Mouse (Mus musculus): ENCODE measurements at regions not wholly inside any gene's neighbourhood (a gene's known extent, or its start where the extent isn't known, plus 50 kb on each side); places are given as distances from the start of the nearest gene placed in this dataset.

- Histone ChIP-seq H3K36me3 (ENCODE audit: control insufficient read depth, insufficient read depth, low read length, poor library complexity, severe bottlenecking) (no peaks in the 10 kb centered on the region), H3K27me3 (ENCODE audit: control insufficient read depth, insufficient read depth, low read length, poor library complexity, severe bottlenecking) (no peaks in the 10 kb centered on the region)
Measured at GRCm38 (mm10) chr14:76625589-76626368, 69.1 kb upstream of the Serp2 start.

GRCm38 (mm10) chr14:76624626-76625378 lies 68.1 kb upstream of the Serp2 start:
- no peak for DNase-seq (ENCODE audit: low read depth, low spot score)
- H3K36me3 ChIP-seq (ENCODE audit: control insufficient read depth, insufficient read depth, low read length, poor library complexity, severe bottlenecking): no peaks in the 10 kb centered on the region
- no peaks in the 10 kb centered on the region for H3K27me3 ChIP-seq (ENCODE audit: control insufficient read depth, insufficient read depth, low read length, poor library complexity, severe bottlenecking)

More at GRCm38 (mm10) chr14:76625589-76626368, 69.1 kb upstream of the Serp2 start:
- no peak for DNase-seq (ENCODE audit: low read depth, low spot score)

- DNase-seq (ENCODE audit: low read depth, low spot score): peak; percentile 29
- no peaks in the 10 kb centered on the region for H3K36me3 ChIP-seq (ENCODE audit: control insufficient read depth, insufficient read depth, low read length, poor library complexity, severe bottlenecking)
- H3K27me3 ChIP-seq (ENCODE audit: control insufficient read depth, insufficient read depth, low read length, poor library complexity, severe bottlenecking): no peaks in the 10 kb centered on the region
Measured at GRCm38 (mm10) chr14:76623371-76623988, 66.8 kb upstream of the Serp2 start.

- H3K27me3 ChIP-seq (ENCODE audit: control insufficient read depth, insufficient read depth, low read length, poor library complexity, severe bottlenecking): no peaks in the 10 kb centered on the region
- no peaks in the 10 kb centered on the region for H3K36me3 ChIP-seq (ENCODE audit: control insufficient read depth, insufficient read depth, low read length, poor library complexity, severe bottlenecking)
- DNase-seq (ENCODE audit: low read depth, low spot score): no peak
Measured at GRCm38 (mm10) chr14:76622634-76623291, 66.1 kb upstream of the Serp2 start.

GRCm38 (mm10) chr14:76619038-76619409 lies 62.3 kb upstream of the Serp2 start:
- H3K27me3 ChIP-seq (ENCODE audit: control insufficient read depth, insufficient read depth, low read length, poor library complexity, severe bottlenecking): no peaks in the 10 kb centered on the region
- no peaks in the 10 kb centered on the region for H3K36me3 ChIP-seq (ENCODE audit: control insufficient read depth, insufficient read depth, low read length, poor library complexity, severe bottlenecking)
- no peak for DNase-seq (ENCODE audit: low read depth, low spot score)

GRCm38 (mm10) chr14:76618331-76619037 lies 61.8 kb upstream of the Serp2 start:
- Histone ChIP-seq H3K27me3 (ENCODE audit: control insufficient read depth, insufficient read depth, low read length, poor library complexity, severe bottlenecking) (no peaks in the 10 kb centered on the region), H3K36me3 (ENCODE audit: control insufficient read depth, insufficient read depth, low read length, poor library complexity, severe bottlenecking) (no peaks in the 10 kb centered on the region)
- DNase-seq (ENCODE audit: low read depth, low spot score): no peak

GRCm38 (mm10) chr14:76617889-76618288 lies 61.2 kb upstream of the Serp2 start:
- no peak for DNase-seq (ENCODE audit: low read depth, low spot score)
- H3K27me3 ChIP-seq (ENCODE audit: control insufficient read depth, insufficient read depth, low read length, poor library complexity, severe bottlenecking): no peaks in the 10 kb centered on the region
- no peaks in the 10 kb centered on the region for H3K36me3 ChIP-seq (ENCODE audit: control insufficient read depth, insufficient read depth, low read length, poor library complexity, severe bottlenecking)

- DNase-seq (ENCODE audit: low read depth, low spot score): no peak
- Histone ChIP-seq H3K27me3 (ENCODE audit: control insufficient read depth, insufficient read depth, low read length, poor library complexity, severe bottlenecking) (no peaks in the 10 kb centered on the region), H3K36me3 (ENCODE audit: control insufficient read depth, insufficient read depth, low read length, poor library complexity, severe bottlenecking) (no peaks in the 10 kb centered on the region)
Measured at GRCm38 (mm10) chr14:76617447-76617846, 60.8 kb upstream of the Serp2 start.

GRCm38 (mm10) chr14:76616367-76616683 lies 59.6 kb upstream of the Serp2 start:
- no peak for DNase-seq (ENCODE audit: low read depth, low spot score)
- Histone ChIP-seq H3K27me3 (ENCODE audit: control insufficient read depth, insufficient read depth, low read length, poor library complexity, severe bottlenecking) (no peaks in the 10 kb centered on the region), H3K36me3 (ENCODE audit: control insufficient read depth, insufficient read depth, low read length, poor library complexity, severe bottlenecking) (no peaks in the 10 kb centered on the region)

- Histone ChIP-seq H3K27me3 (ENCODE audit: control insufficient read depth, insufficient read depth, low read length, poor library complexity, severe bottlenecking) (no peaks in the 10 kb centered on the region), H3K36me3 (ENCODE audit: control insufficient read depth, insufficient read depth, low read length, poor library complexity, severe bottlenecking) (no peaks in the 10 kb centered on the region)
- DNase-seq (ENCODE audit: low read depth, low spot score): no peak
Measured at GRCm38 (mm10) chr14:76615603-76616366, 59.1 kb upstream of the Serp2 start.

- no peak for DNase-seq (ENCODE audit: low read depth, low spot score)
- Histone ChIP-seq H3K27me3 (ENCODE audit: control insufficient read depth, insufficient read depth, low read length, poor library complexity, severe bottlenecking) (no peaks in the 10 kb centered on the region), H3K36me3 (ENCODE audit: control insufficient read depth, insufficient read depth, low read length, poor library complexity, severe bottlenecking) (no peaks in the 10 kb centered on the region)
Measured at GRCm38 (mm10) chr14:76615182-76615581, 58.5 kb upstream of the Serp2 start.

- DNase-seq (ENCODE audit: low read depth, low spot score): no peak
- H3K27me3 ChIP-seq (ENCODE audit: control insufficient read depth, insufficient read depth, low read length, poor library complexity, severe bottlenecking): no peaks in the 10 kb centered on the region
Measured at GRCm38 (mm10) chr14:76614682-76615081, 58.0 kb upstream of the Serp2 start.

GRCm38 (mm10) chr14:76613604-76614003 lies 56.9 kb upstream of the Serp2 start:
- Histone ChIP-seq H3K27me3 (ENCODE audit: control insufficient read depth, insufficient read depth, low read length, poor library complexity, severe bottlenecking) (no peaks in the 10 kb centered on the region), H3K36me3 (ENCODE audit: control insufficient read depth, insufficient read depth, low read length, poor library complexity, severe bottlenecking) (no peaks in the 10 kb centered on the region)
- DNase-seq (ENCODE audit: low read depth, low spot score): peak; percentile 62

More at GRCm38 (mm10) chr14:76614682-76615081, 58.0 kb upstream of the Serp2 start:
- H3K36me3 ChIP-seq (ENCODE audit: control insufficient read depth, insufficient read depth, low read length, poor library complexity, severe bottlenecking): no peaks in the 10 kb centered on the region
